Mouse (Mus musculus) bone marrow, adult 2 months (tissue): ENCODE measurements around the gene Ints3.

Source experiments
- CTCF ChIP-seq: fragments of 200-500 bp; IDR thresholded peaks from 2 replicates; pipeline ENCODE4 v1.5.1; 2011; ENCODE audit warnings: low read length, control low read depth; ENCODE audit not compliant: control insufficient read depth, insufficient read depth
- POLR2A ChIP-seq: fragments of 200-500 bp; IDR thresholded peaks from 2 replicates; pipeline ENCODE4 v1.6.1; 2011; ENCODE audit warnings: low read depth, mild to moderate bottlenecking, control low read depth, low read length, borderline replicate concordance; ENCODE audit not compliant: control insufficient read depth

- no peak for TF ChIP-seq CTCF
- TF ChIP-seq POLR2A: no peak
Measured at GRCm38 (mm10) chr3:90375562-90376246, 57.7 kb downstream of the Ints3 start.
